ENCODE assay signal across 8 mouse cellular contexts in genomic region chr8:9977573-9978314, GRCm38 (mm10). TPM values are rescaled to one million over a fixed set of nuclear protein-coding genes. Genes with fewer than 3 reads are reported as not detected.
DNase-seq lines count a peak whose midpoint lies in the region; ATAC-seq and TF ChIP-seq lines count a peak whose summit lies in the region.

TSS of gene Lig4 (minus strand) at chr8:9977686.
TSS of gene Abhd13 (plus strand) at chr8:9977707.

- under 1% methylated on average over 68 of the region's 68 CpGs for WGBS in hindbrain, embryonic 10.5 days
- 0% methylated on average over 49 of the region's 68 CpGs for WGBS in lung, postnatal 0 days

- ATAC-seq in frontal cortex, adult (ENCODE audit: low TSS enrichment), result peak; percentile 55
- ATAC-seq in lung, postnatal 0 days, result peak; percentile 74

- no peak for TF ChIP-seq EP300 in lung, postnatal 0 days (IDR thresholded peaks at IDR 0.05)

- H3K4me3 ChIP-seq in hindbrain, embryonic 10.5 days, result peak within 1 kb of the TSS; percentile 92
- peak within 1 kb of the TSS; percentile 90 for H3K4me3 ChIP-seq in lung, postnatal 0 days (ENCODE audit: low read depth, low read length)

- TF ChIP-seq CTCF in lung, postnatal 0 days (IDR thresholded peaks at IDR 0.05), result no peak

- peak; percentile 99 for DNase-seq in MN1 (ENCODE audit: low spot score)
- DNase-seq in cerebellum, adult 9-10 months, result peak; percentile 98
- DNase-seq in hindbrain, embryonic 10.5 days (ENCODE audit: low spot score), result peak; percentile 97
- peak; percentile 97 for DNase-seq in layer of hippocampus, adult 9-11 months
- peak; percentile 97 for DNase-seq in lung, postnatal 0 days (ENCODE audit: low spot score)
- peak; percentile 99 for DNase-seq in ovary, postnatal 14 days (ENCODE audit: low spot score)
- peak; percentile 99 for DNase-seq in thymus, postnatal 14 days

- peak within 1 kb of the TSS; percentile 94 for H3K27ac ChIP-seq in hindbrain, embryonic 10.5 days
- peak within 1 kb of the TSS; percentile 91 for H3K27ac ChIP-seq in lung, postnatal 0 days (ENCODE audit: low read length)

- no peaks in the 10 kb centered on the region for H3K9me3 ChIP-seq in hindbrain, embryonic 10.5 days
- H3K9me3 ChIP-seq in lung, postnatal 0 days (ENCODE audit: low read length), result no peaks in the 10 kb centered on the region

- peaks cover 11% of the 10 kb centered on the region for H3K36me3 ChIP-seq in hindbrain, embryonic 10.5 days
- H3K36me3 ChIP-seq in lung, postnatal 0 days (ENCODE audit: insufficient read depth, low read length), result peaks cover 4% of the 10 kb centered on the region; the same call in 1 of the 2 replicates

- peaks cover 44% of the 10 kb centered on the region for H3K4me1 ChIP-seq in hindbrain, embryonic 10.5 days (replicated peaks)
- H3K4me1 ChIP-seq in lung, postnatal 0 days (ENCODE audit: insufficient read depth, low read depth, low read length), result peaks cover 10% of the 10 kb centered on the region; the same call in 1 of the 2 replicates

- peak within 1 kb of the TSS; percentile 87 for H3K9ac ChIP-seq in lung, postnatal 0 days (replicated peaks; ENCODE audit: low read depth)

- no peaks in the 10 kb centered on the region for H3K27me3 ChIP-seq in hindbrain, embryonic 10.5 days (ENCODE audit: insufficient read depth, poor library complexity, severe bottlenecking)
- H3K27me3 ChIP-seq in lung, postnatal 0 days (replicated peaks; ENCODE audit: insufficient read depth, low read length), result no peaks in the 10 kb centered on the region

- peak within 1 kb of the TSS; percentile 78 for H3K4me2 ChIP-seq in lung, postnatal 0 days (replicated peaks; ENCODE audit: low read depth, low read length)

RNA-seq across cellular contexts. Expression of gene Lig4, which starts in this region (rescaled TPM):
- 7.1 and 8.1 TPM in 2 replicates for polyA plus RNA-seq in hindbrain, embryonic 10.5 days (2016; fragmentation: Nextera tagmentation; extraction: Ambion mirVana)
- 3.4 and 3.5 TPM in 2 replicates for polyA plus RNA-seq in lung, postnatal 0 days (2015; fragmentation: Nextera tagmentation; extraction: Ambion mirVana)

RNA-seq across cellular contexts. Expression of gene Abhd13, which starts in this region (rescaled TPM):
- 14.5 and 15.1 TPM in 2 replicates for polyA plus RNA-seq in hindbrain, embryonic 10.5 days (2016; fragmentation: Nextera tagmentation; extraction: Ambion mirVana)
- 12.0 and 12.9 TPM in 2 replicates for polyA plus RNA-seq in lung, postnatal 0 days (2015; fragmentation: Nextera tagmentation; extraction: Ambion mirVana)

Comparison
In these comparisons a context has a peak if more than half of its experiments do, and no peak if none do; other contexts are left out.
1. Peak in every context shown above with its lines: DNase-seq, ATAC-seq, H3K4me3 ChIP-seq and H3K27ac ChIP-seq.